In the genomic region with DNA sequence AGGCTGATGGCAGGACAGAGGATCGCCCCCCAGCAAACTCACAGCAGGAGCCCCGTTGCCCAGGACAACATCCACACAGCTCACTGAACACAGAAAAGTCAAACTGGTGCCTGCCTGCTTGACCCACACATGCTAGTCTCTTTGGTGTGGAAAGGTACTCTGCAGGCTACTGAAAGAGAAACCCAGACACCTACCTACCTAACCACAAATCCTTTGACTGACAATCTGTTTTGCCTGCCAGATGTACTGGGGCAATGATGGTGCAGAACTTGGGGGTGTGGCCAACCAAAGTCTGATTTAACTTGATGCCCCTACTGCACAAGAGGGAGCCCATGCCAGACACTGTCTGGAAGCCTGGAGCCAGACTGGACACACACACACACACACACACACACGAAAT, we compare ENCODE assay signal across 21 mouse cellular contexts. TPM values are rescaled to one million over a fixed set of nuclear protein-coding genes. Genes with fewer than 3 reads are reported as not detected.
DNase-seq lines count a peak whose midpoint lies in the region; ATAC-seq and TF ChIP-seq lines count a peak whose summit lies in the region.
"Had no signal": no experiment of that assay in that cellular context is flagged by ENCODE, and none has a peak within 500 bp of the region (broad histone marks: within the 10 kb centered on the region; RNA-seq: fewer than 3 reads in every experiment).

No protein-coding gene starts in this region.

- TF ChIP-seq POLR2A in CH12.LX (IDR thresholded peaks at IDR 0.05; ENCODE audit: low read depth, low read length): no peak

- no peaks in the 10 kb centered on the region for H3K9me3 ChIP-seq in CH12.LX (replicated peaks; ENCODE audit: low read length)
- H3K9me3 ChIP-seq: embryonic facial prominence, embryonic 13.5 days; forebrain, embryonic 12.5 days; heart, embryonic 12.5 days; hindbrain, embryonic 15.5 days had no signal

- no peaks in the 10 kb centered on the region for H3K79me2 ChIP-seq in CH12.LX (replicated peaks; ENCODE audit: control insufficient read depth, extremely low read depth, insufficient read depth, poor library complexity, severe bottlenecking)

- dilution Hi-C loops in CH12.LX (cut with MboI; ENCODE audit: extremely low pct_ligation_motif_present, extremely low pct_unique_long_range_greater_than_20kb, low sequenced_read_pairs): no loop called here

- TF ChIP-seq RAD21 in CH12.LX (IDR thresholded peaks at IDR 0.05; ENCODE audit: low read depth, low read length): no peak

- peak; percentile 7 for DNase-seq in thymus, postnatal 0 days (ENCODE audit: low spot score)
- no peak for DNase-seq in thymus, postnatal 25 days
- DNase-seq in CH12.LX (ENCODE audit: extremely low read depth): peak; percentile 40
- DNase-seq in naive thymus-derived CD4-positive, alpha-beta T cell, adult 2 months (ENCODE audit: low read depth): peak; percentile 40
- DNase-seq in left cerebral cortex, postnatal 25 days (ENCODE audit: low spot score in 2 of 2): no peak
- no peak for DNase-seq in lung, postnatal 25 days (ENCODE audit: low spot score)
- no peak for DNase-seq in spleen, postnatal 4 days (ENCODE audit: low spot score in 2 of 2)
- DNase-seq: adrenal gland, adult 8-10 months; adrenal gland, postnatal 36 days; cerebellum, adult 11 months; cerebellum, adult 9-11 months; cerebellum, postnatal 36 days; gastrocnemius, postnatal 14 days; heart, postnatal 36 days had no signal

- no peaks in the 10 kb centered on the region for H3K36me3 ChIP-seq in CH12.LX (replicated peaks in 1 of 2; ENCODE audit: control insufficient read depth in 1 of 2, insufficient read depth in 1 of 2, low read length in 1 of 2)
- H3K36me3 ChIP-seq: embryonic facial prominence, embryonic 13.5 days; forebrain, embryonic 12.5 days; heart, embryonic 12.5 days; hindbrain, embryonic 15.5 days had no signal

- in situ Hi-C loops in CH12.LX (cut with MboI; ENCODE audit: low pct_ligation_motif_present, low pct_unique_long_range_greater_than_20kb, low sequenced_read_pairs): no loop called here

- no peak overlapping the region for H3K27ac ChIP-seq in CH12.LX (ENCODE audit: insufficient read depth, low read depth)
- H3K27ac ChIP-seq: embryonic facial prominence, embryonic 13.5 days; forebrain, embryonic 12.5 days; hindbrain, embryonic 15.5 days had no signal

- H3K4me1 ChIP-seq in CH12.LX (ENCODE audit: control insufficient read depth in 1 of 2, insufficient read depth in 2 of 2): peaks cover 5 to 20% of the 10 kb centered on the region in 2 experiments
- H3K4me1 ChIP-seq: embryonic facial prominence, embryonic 13.5 days; heart, embryonic 12.5 days had no signal

- intact Hi-C loops in left cerebral cortex, postnatal 25 days (cut with DNase I): no loop called here

- no peak overlapping the region for H3K9ac ChIP-seq in CH12.LX (ENCODE audit: insufficient read depth, low read depth)
- H3K9ac ChIP-seq: embryonic facial prominence, embryonic 13.5 days; forebrain, embryonic 12.5 days; heart, embryonic 12.5 days; hindbrain, embryonic 15.5 days had no signal

- no peak overlapping the region for H3K4me3 ChIP-seq in CH12.LX (replicated peaks in 1 of 3; ENCODE audit: low read depth in 2 of 3, low read length in 2 of 3, poor library complexity in 1 of 3)
- H3K4me3 ChIP-seq: embryonic facial prominence, embryonic 13.5 days; forebrain, embryonic 12.5 days; heart, embryonic 12.5 days; hindbrain, embryonic 15.5 days had no signal

- no peak for TF ChIP-seq CTCF in CH12.LX (conservative IDR thresholded peaks at IDR 0.05 in 1 of 2, IDR thresholded peaks at IDR 0.05 in 1 of 2; ENCODE audit: low read depth in 2 of 2, low read length in 2 of 2)

- peaks cover 1% of the 10 kb centered on the region for H3K27me3 ChIP-seq in CH12.LX (replicated peaks)
- H3K27me3 ChIP-seq: embryonic facial prominence, embryonic 13.5 days; forebrain, embryonic 12.5 days; heart, embryonic 12.5 days; hindbrain, embryonic 15.5 days; Patski had no signal

- H3K4me2 ChIP-seq in CH12.LX (ENCODE audit: insufficient read depth, low read depth, poor library complexity, severe bottlenecking): no peak overlapping the region
- H3K4me2 ChIP-seq: embryonic facial prominence, embryonic 13.5 days; forebrain, embryonic 12.5 days; heart, embryonic 12.5 days; hindbrain, embryonic 15.5 days had no signal

- no peak for TF ChIP-seq EP300 in CH12.LX (IDR thresholded peaks at IDR 0.05; ENCODE audit: low read length)

- ATAC-seq in activated CD4-positive, CD25-positive, alpha-beta regulatory T cell, adult 4 months: peak; percentile 72
- ATAC-seq: forebrain, embryonic 16.5 days; Patski had no signal

TF ChIP-seq in CH12.LX, 34 proteins besides CTCF, POLR2A, EP300 and RAD21:
- TF ChIP-seq ZKSCAN1 (IDR thresholded peaks at IDR 0.05; ENCODE audit: borderline replicate concordance, low read depth, low read length): no peak
- 0 out of 2 replicates have a peak, but pooled peaks have one; percentile 29 for TF ChIP-seq SIN3A (IDR thresholded peaks at IDR 0.05; ENCODE audit: low read length)
TF ChIP-seq in CH12.LX: peak in this region for 1.

RNA-seq across cellular contexts. Expression of a gene that starts 38.1 kb away (rescaled TPM):
- polyA plus RNA-seq in thymus, postnatal 0 days (2015; fragmentation: Nextera tagmentation; extraction: Ambion mirVana): 16.9 and 19.4 TPM in 2 replicates
- total RNA-seq in CH12.LX (2012; rRNA removed) (1.7 and 1.9 TPM in 2 replicates), CH12.LX (2014; rRNA removed) (2.6 and 3.5 TPM in 2 replicates)
- 2.3 and 5.1 TPM in 2 replicates for polyA plus RNA-seq in CH12.LX (2012; ENCODE audit: insufficient read length, low read depth)
- polyA plus RNA-seq in activated CD4-positive, CD25-positive, alpha-beta regulatory T cell, adult 4 months (2017; shearing (Covaris generic)): 10 to 100 TPM; 11.5 to 13.5 TPM
- 100 to 1,000 TPM; 157 to 159 TPM for total RNA-seq in left cerebral cortex, postnatal 25 days (2021)

Comparison
In these comparisons a context has a peak if more than half of its experiments do, and no peak if none do; other contexts are left out.
1. DNase-seq: peak in thymus, postnatal 0 days (single experiment), CH12.LX (single experiment) and naive thymus-derived CD4-positive, alpha-beta T cell, adult 2 months (single experiment); none in thymus, postnatal 25 days (single experiment), left cerebral cortex, postnatal 25 days (0 of 2), lung, postnatal 25 days (single experiment) and spleen, postnatal 4 days (0 of 2).